Mouse (Mus musculus) frontal cortex, adult 2 months (tissue): ENCODE results near the gene Pde3a. TPM values are rescaled to one million over a fixed set of nuclear protein-coding genes. Genes with fewer than 3 reads are reported as not detected.

Source experiments
- DNase-seq, 2 experiments: peaks; one replicate each; pipeline ENCODE4 v3.0.0; 2022; ENCODE audit warnings: low spot score in 1 of 2; ENCODE audit errors: extremely low spot score in 1 of 2
- polyA plus RNA-seq: library from polyadenylated mRNA; depleted of rRNA; stranded (reverse); fragments of >200 nt; gene quantifications from 2 replicates; pipeline ENCODE4 v1.2.3, GENCODE M21; 2012

Gene Pde3a
- polyA plus RNA-seq, 1 experiment, result 1.5 TPM

GRCm38 (mm10) chr6:141485302-141486021, 236.4 kb downstream of the Pde3a start:
- DNase-seq, result no peak

GRCm38 (mm10) chr6:141487266-141487665, 238.2 kb downstream of the Pde3a start:
- peak; percentile 12 to 73 for DNase-seq

- peak in 1 of 2 experiments; percentile 78 for DNase-seq
Observed at GRCm38 (mm10) chr6:141488619-141489018, 239.6 kb downstream of the Pde3a start.

DNA sequence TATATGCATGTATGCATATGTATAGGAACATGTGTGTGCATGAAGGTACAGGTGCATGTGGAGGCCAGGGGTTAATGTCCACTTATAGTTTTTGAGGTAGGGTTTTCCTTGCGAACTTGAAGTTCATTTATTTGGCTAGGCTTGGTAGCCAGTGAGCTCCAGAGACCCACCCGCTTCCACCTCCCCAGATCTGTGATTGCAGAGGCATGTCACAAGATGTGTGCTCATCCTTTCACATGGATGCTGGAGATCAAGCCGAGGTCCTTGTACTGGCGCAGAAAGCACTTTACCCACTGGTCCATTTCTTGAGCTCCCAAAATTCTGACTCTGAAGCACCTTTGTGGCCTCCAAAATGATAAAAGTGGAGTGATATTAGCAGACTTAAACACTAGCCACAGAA, 245.8 kb downstream of the Pde3a start:
- DNase-seq, result no peak

- DNase-seq, result peak in 1 of 2 experiments; percentile 23
Observed at GRCm38 (mm10) chr6:141495634-141496418, 246.8 kb downstream of the Pde3a start.

DNA sequence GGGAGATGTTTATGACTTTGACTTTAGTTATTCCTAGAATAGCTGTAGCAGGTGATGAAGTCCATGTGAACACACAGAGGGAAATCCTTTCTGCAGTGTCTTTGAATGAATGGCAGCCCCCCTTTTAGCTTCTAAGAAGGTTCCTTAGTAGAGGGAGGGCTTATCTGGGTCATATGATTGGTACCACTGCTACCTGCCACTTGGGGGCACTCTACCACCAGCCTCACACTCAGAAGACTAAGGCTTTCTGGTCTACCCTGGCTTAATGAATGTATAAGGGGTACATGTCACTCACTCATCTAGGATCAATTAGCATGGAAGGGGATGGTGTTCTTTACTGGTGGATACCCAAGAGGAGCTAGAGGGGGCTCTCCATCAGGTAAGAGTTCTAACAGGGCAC, 250.4 kb downstream of the Pde3a start:
- DNase-seq, result peak in 1 of 2 experiments; percentile 21

- peak in 1 of 2 experiments; percentile 8 for DNase-seq
Observed at GRCm38 (mm10) chr6:141501171-141501570, 252.1 kb downstream of the Pde3a start.

DNA sequence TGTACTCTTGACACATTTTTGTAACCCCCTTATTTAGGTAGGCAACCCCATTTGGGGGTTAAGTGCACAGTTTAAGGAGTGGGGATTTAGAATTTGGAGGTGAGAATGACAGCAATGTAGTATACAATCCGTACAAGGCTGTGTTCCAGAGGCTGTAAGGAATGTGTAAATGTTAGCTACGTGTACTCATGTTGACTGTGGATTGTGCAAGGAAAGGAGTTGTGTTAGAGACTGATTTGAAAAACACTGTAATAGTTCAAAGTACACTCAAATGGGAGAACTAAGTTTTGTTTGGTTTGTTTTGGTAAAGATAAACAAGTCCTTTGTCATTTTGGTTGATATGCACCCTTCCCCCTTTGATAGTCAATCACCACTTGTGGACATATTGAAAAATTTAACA, 273.5 kb downstream of the Pde3a start:
- DNase-seq, result no peak

GRCm38 (mm10) chr6:141523747-141524640, 274.9 kb downstream of the Pde3a start, which contains the start of gene Slco1c1:
TSS of gene Slco1c1 (plus strand) at chr6:141524368.
- peak in 1 of 2 experiments; percentile 30 for DNase-seq

DNA sequence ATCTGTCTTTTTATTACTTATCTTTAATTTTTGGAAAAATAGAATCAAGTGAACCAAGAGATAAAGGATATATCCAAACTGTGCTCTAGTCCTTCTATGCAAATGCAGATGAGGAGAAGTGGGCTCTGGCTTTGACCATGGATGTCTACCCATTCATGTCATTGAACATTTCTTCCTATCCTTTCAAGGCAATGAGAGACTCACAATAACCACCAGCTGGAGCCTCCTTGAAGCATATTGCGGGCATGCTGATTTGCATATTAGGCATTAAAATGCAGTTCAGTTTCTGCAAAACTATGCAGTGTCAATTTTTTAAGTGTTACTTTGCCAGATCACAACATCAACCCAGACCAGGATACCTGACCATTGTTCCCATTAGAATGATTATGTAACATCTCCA, 276.7 kb downstream of the Pde3a start:
- no peak for DNase-seq

DNA sequence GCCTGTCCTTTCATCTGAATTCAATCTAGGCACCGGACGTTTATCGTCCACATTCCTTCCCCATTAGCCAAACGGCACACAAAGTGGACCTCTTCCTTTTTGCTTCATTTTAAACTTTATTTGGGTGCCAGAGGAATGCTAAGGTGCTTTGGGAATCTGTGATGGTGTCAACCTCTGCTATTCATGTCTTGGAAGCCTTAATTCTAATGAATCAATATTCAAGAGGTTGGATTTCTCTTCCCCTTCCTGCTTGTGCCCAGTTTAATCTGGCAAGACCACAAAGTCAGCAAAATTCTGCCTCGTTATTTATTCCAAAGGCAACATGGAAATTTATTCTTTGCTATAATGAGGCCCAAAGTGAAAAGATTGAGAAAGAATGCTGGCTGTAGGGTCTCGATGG, 281.8 kb downstream of the Pde3a start:
- no peak for DNase-seq

DNA sequence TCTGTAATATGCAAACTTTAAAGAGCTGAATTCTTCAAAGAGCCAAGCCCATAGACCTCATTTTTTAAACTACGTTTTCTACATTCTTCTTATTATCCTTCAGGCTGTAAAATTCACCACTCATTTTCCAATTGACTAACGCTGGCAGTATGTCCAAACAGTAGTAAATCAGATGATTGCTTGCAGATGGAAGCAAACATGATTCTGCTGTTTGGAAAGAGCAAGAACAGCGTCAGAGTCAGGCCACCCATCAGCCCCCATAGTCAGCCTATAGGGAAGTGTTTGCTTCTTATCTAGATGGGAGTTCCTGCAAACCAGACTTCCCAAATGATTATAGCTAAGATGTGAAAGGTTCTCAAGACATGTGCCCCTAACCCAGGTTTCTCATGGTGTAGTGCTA, 288.2 kb downstream of the Pde3a start:
- DNase-seq, result no peak

- peak in 1 of 2 experiments; percentile 11 for DNase-seq
Observed at GRCm38 (mm10) chr6:141541136-141541535, 292.1 kb downstream of the Pde3a start.

GRCm38 (mm10) chr6:141543344-141543743, 294.3 kb downstream of the Pde3a start:
- no peak for DNase-seq
